Mouse (Mus musculus): ENCODE data around the gene Coro1a.

DNA sequence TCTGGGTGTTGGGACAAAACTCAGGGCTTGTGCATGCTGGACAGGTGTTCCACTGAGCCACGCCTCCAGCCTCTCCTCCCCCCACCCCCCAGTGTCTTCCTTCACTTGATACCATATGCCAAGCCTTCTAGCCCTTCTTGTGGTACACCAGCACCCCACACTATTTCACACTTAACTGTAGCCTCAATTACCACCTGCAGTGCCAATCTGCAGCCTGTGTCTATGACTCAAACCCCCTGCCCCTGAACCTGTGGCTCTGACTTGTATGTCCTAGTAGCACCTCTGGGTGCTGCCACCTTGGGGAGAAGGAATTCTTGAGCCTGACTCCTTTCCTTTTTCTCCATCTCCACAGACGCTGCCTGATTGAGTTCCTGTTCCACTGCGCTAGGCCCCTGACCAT, 4.3 kb upstream of the Coro1a start:
- TF ChIP-seq ZNF384 (IDR thresholded peaks at IDR 0.05; ENCODE audit: low read depth, low read length), result no peak
- TF ChIP-seq CHD2 (IDR thresholded peaks at IDR 0.05; ENCODE audit: low read depth, low read length), result no peak
